Mouse (Mus musculus) embryonic facial prominence, embryonic 10.5 days (tissue): ENCODE results near the gene Tigd4. TPM values are rescaled to one million over a fixed set of nuclear protein-coding genes. Genes with fewer than 3 reads are reported as not detected.

Source experiments
- DNase-seq: peaks from one replicate; pipeline ENCODE4 v3.0.0-alpha.2; 2017; ENCODE audit warnings: low spot score
- H3K27ac ChIP-seq: fragments of 300-500 bp; sonication (generic); replicated peaks from 2 replicates; pipeline ENCODE4 v1.5.1; 2016; ENCODE audit warnings: mild to moderate bottlenecking
- H3K27me3 ChIP-seq: fragments of 300-500 bp; sonication (generic); replicated peaks from 2 replicates; pipeline ENCODE4 v1.6.1; 2016; ENCODE audit warnings: low read depth, mild to moderate bottlenecking; ENCODE audit not compliant: poor library complexity, severe bottlenecking
- H3K36me3 ChIP-seq: fragments of 300-500 bp; sonication (generic); replicated peaks from 2 replicates; pipeline ENCODE4 v1.6.1; 2016; ENCODE audit warnings: mild to moderate bottlenecking, moderate library complexity
- H3K4me1 ChIP-seq: fragments of 300-500 bp; sonication (generic); 2 replicates; pipeline ENCODE4 v1.6.1; 2016
- H3K4me3 ChIP-seq: fragments of 300-500 bp; sonication (generic); 2 replicates; pipeline ENCODE4 v1.5.1; 2016; ENCODE audit warnings: mild to moderate bottlenecking, moderate library complexity
- H3K9me3 ChIP-seq: fragments of 300-500 bp; sonication (generic); 2 replicates; pipeline ENCODE4 v1.6.1; 2016; ENCODE audit warnings: mild to moderate bottlenecking
- WGBS: fragments of 180-500 bp; shearing (Covaris S2); methylation state at CpG from one replicate; pipeline ENCODE4 v1.1.7; 2016; 5-methylcytosine and 5-hydroxymethylcytosine counted together
- polyA plus RNA-seq: library from polyadenylated mRNA; unstranded; fragments of >200 nt; fragmentation: Nextera tagmentation; extraction: Ambion mirVana; gene quantifications from 2 replicates; pipeline ENCODE4 v1.2.1, GENCODE M21; 2016

The Tigd4 gene
- polyA plus RNA-seq, 1 experiment from 2014 or later = 0.04 TPM

- Histone ChIP-seq H3K9me3 (no peaks in the 10 kb centered on the region), H3K36me3 (no peaks in the 10 kb centered on the region), H3K27ac (no peak overlapping the region), H3K4me3 (no peak overlapping the region), H3K27me3 (no peaks in the 10 kb centered on the region), H3K4me1 (peaks cover 8% of the 10 kb centered on the region; the same call in 1 of the 2 replicates)
- 82% methylated on average over 9 of the region's 9 CpGs for WGBS
- no peak for DNase-seq
These were observed 52.0 kb downstream of the Tigd4 start for GRCm38 (mm10) chr3:84645156-84646006.

DNA sequence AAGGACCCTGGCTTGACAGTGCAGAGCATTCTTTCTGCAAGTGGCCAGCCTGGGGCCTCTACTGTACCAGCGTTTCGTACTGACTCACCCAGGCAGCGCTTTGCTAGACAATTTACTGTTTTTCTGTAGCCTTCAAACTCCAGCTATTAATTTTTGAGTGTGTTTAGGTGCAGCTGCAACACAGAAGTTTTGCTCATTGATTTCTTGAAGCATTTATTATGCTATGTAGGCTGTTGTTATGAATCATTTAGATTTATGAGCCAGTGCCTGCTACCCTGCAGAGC lies 52.6 kb downstream of the Tigd4 start:
- Histone ChIP-seq H3K27me3 (no peaks in the 10 kb centered on the region), H3K4me1 (peaks cover 7% of the 10 kb centered on the region; the same call in 1 of the 2 replicates), H3K27ac (no peak overlapping the region), H3K9me3 (no peaks in the 10 kb centered on the region), H3K4me3 (no peak overlapping the region), H3K36me3 (no peaks in the 10 kb centered on the region)
- WGBS = 91% methylated on average over 3 of the region's 3 CpGs
- DNase-seq = no peak

- no peak overlapping the region for H3K27ac ChIP-seq
- no peak overlapping the region for H3K4me3 ChIP-seq
- H3K4me1 ChIP-seq = peaks cover 7% of the 10 kb centered on the region; the same call in 1 of the 2 replicates
- DNase-seq = no peak
- no peaks in the 10 kb centered on the region for H3K36me3 ChIP-seq
- no peaks in the 10 kb centered on the region for H3K9me3 ChIP-seq
- H3K27me3 ChIP-seq = no peaks in the 10 kb centered on the region
- 84% methylated on average over 8 of the region's 8 CpGs for WGBS
These were observed 53.0 kb downstream of the Tigd4 start for GRCm38 (mm10) chr3:84646331-84646845.

Other genes starting within 250 kb of the Tigd4 start
- 4.3 and 5.7 TPM in 2 replicates for gene Fhdc1, start 113.1 kb upstream of the Tigd4 start, polyA plus RNA-seq
- gene Arfip1, start 10.9 kb upstream of the Tigd4 start, polyA plus RNA-seq = 28.1 and 31.2 TPM in 2 replicates
- gene Tmem154, start 72.6 kb downstream of the Tigd4 start, polyA plus RNA-seq = 0.14 and 0.42 TPM in 2 replicates
- gene Fbxw7, start 221.7 kb downstream of the Tigd4 start, polyA plus RNA-seq = 8.5 and 9.1 TPM in 2 replicates